Mouse (Mus musculus): ENCODE results near the gene Nlgn3. TPM values are rescaled to one million over a fixed set of nuclear protein-coding genes. Genes with fewer than 3 reads are reported as not detected.

The Nlgn3 gene
- total RNA-seq (2021): 1 to 10 TPM; 1.4 to 1.6 TPM
- long read RNA-seq, experiment 1: 0 reads
- long read RNA-seq, experiment 2, full-length matches to known transcripts: 1 of 2 reads
- long read RNA-seq, experiment 2, partial matches to known transcripts: 1 of 2 reads
- long read RNA-seq, experiment 2, other reads (novel, unspliced or antisense): 0 of 2 reads

- DNase-seq: peak; percentile 14
Measured at GRCm38 (mm10) chrX:101299055-101299454, at the start of gene Nlgn3. Nlgn3 (plus strand) TSS chrX:101299168.

GRCm38 (mm10) chrX:101253952-101254729 lies 44.8 kb upstream of the Nlgn3 start, which contains the start of gene Foxo4:
Foxo4 (plus strand) TSS chrX:101254528.
- peak; percentile 78 for DNase-seq

GRCm38 (mm10) chrX:101254740-101255139 lies 44.2 kb upstream of the Nlgn3 start:
- DNase-seq: peak; percentile 6

- DNase-seq: peak; percentile 13
Measured at GRCm38 (mm10) chrX:101256603-101257002, 42.4 kb upstream of the Nlgn3 start.

GRCm38 (mm10) chrX:101260441-101261325 lies 38.3 kb upstream of the Nlgn3 start:
- no peak for DNase-seq

GRCm38 (mm10) chrX:101263892-101264291 lies 35.1 kb upstream of the Nlgn3 start, which contains the start of gene Gm614:
Gm614 (minus strand) TSS chrX:101263992.
- no peak for DNase-seq

GRCm38 (mm10) chrX:101266631-101267030 lies 32.3 kb upstream of the Nlgn3 start:
- DNase-seq: no peak

- DNase-seq: no peak
Measured at GRCm38 (mm10) chrX:101268025-101268754, 30.8 kb upstream of the Nlgn3 start, which contains the start of gene Il2rg. Il2rg (minus strand) TSS chrX:101268255.

- no peak for DNase-seq
Measured at GRCm38 (mm10) chrX:101268755-101269124, 30.2 kb upstream of the Nlgn3 start, which contains the start of gene Gm20489. Gm20489 (minus strand) TSS chrX:101269023.

- no peak for DNase-seq
Measured at GRCm38 (mm10) chrX:101273410-101273809, 25.6 kb upstream of the Nlgn3 start.

GRCm38 (mm10) chrX:101273875-101274738 lies 24.9 kb upstream of the Nlgn3 start, which contains the start of gene Med12:
Med12 (plus strand) TSS chrX:101274030.
- peak; percentile 82 for DNase-seq

GRCm38 (mm10) chrX:101282813-101283212 lies 16.2 kb upstream of the Nlgn3 start:
- no peak for DNase-seq

GRCm38 (mm10) chrX:101285534-101285933 lies 13.4 kb upstream of the Nlgn3 start:
- peak; percentile 48 for DNase-seq

GRCm38 (mm10) chrX:101285953-101286670 lies 12.9 kb upstream of the Nlgn3 start:
- DNase-seq: no peak

- DNase-seq: no peak
Measured at GRCm38 (mm10) chrX:101287543-101287942, 11.4 kb upstream of the Nlgn3 start.

- DNase-seq: no peak
Measured at GRCm38 (mm10) chrX:101288432-101288831, 10.5 kb upstream of the Nlgn3 start.

GRCm38 (mm10) chrX:101289037-101289436 lies 9.9 kb upstream of the Nlgn3 start:
- no peak for DNase-seq

- DNase-seq: no peak
Measured at GRCm38 (mm10) chrX:101290111-101290510, 8.9 kb upstream of the Nlgn3 start.

- no peak for DNase-seq
Measured at GRCm38 (mm10) chrX:101299473-101300426, 782 bp downstream of the Nlgn3 start.
